Mouse (Mus musculus): ENCODE results near the gene Dmc1.

DNA sequence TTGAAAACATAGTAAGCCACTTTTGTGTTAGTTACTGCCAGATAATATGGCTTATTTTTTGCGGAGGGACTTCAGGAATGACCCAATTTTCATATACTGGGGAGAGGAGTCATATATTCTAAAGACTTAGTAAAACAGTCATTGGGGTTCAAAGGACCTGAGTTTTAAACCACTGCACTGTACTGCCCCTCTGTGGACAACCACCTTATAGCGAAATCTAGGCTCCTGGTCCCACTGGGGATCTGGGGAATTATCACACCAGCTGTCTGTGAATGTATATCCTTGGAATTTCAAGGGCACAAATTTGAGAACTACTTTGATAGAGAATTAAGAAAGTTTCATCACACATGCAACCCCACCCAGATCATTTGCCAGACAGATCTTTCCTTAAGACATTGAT, 2.8 kb upstream of the Dmc1 start:
- TF ChIP-seq POLR2A (IDR thresholded peaks at IDR 0.05; ENCODE audit: control insufficient read depth, extremely low read depth, insufficient read depth, low read length, poor library complexity) (no peak), CTCF (IDR thresholded peaks at IDR 0.05; ENCODE audit: borderline replicate concordance, control insufficient read depth, extremely low read depth, insufficient read depth, low read length, poor library complexity) (no peak)
